Mouse (Mus musculus): ENCODE measurements around the gene Rnf166.

Rnf166 gene

GRCm38 (mm10) chr8:122436586-122437125 lies 39.2 kb downstream of the Rnf166 start:
- no peak for DNase-seq

DNA sequence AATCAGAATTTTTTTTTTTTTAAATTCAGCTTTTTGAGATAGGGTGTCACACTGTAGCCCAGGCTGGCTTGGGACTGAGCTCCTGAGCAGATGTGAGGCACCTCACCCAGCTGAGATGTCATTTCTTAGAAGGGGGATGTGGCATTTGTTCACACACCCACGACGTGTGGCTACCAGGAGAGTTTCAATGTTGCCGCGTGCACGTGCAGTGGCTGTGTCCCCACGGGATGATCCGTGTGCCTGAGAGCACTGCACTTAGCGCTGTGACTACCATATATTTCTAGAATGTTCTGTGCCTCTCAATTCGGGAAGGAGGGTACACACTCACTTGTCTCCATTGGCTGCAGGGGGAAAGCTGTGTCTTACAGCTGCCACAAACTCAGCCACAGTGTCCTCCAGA lies 39.7 kb downstream of the Rnf166 start:
- DNase-seq = no peak

- no peak for DNase-seq
Measured at GRCm38 (mm10) chr8:122435375-122435774, 40.5 kb downstream of the Rnf166 start.

DNA sequence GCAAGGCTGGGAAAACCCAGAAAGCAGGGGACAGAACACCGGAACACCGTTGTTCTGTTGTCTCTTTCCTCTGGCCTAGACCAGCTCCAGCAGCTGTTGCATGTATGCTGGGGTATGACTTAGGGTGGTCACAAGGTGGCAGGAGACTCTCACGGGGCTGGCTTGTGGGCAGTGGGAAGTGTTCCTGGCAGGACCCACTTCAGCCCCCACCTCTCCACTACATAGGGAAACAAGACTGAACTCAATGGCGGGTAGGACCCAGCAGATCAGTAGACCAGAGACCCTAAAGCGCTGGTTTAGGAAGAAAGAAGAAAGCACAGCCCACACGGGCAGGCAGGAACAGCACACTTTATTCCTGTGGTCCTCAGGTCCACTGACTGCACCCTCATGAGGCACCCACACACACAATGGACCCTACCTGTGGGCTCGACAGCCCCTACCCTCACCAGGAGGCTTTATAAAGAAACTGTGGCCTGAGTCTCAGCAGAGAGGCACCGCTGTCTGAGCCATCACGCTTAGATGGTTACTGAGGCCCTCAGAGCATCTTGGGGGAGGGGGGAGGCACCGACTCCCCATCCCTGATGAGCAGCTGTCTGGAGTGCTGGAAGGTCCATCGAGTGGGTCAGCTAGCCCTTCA lies 42.5 kb downstream of the Rnf166 start:
- DNase-seq = no peak

GRCm38 (mm10) chr8:122432443-122433268 lies 43.2 kb downstream of the Rnf166 start, which contains the start of gene Cyba:
Gene Cyba, minus strand, starts transcription at chr8:122432930.
- DNase-seq = peak; percentile 85 to 92

DNA sequence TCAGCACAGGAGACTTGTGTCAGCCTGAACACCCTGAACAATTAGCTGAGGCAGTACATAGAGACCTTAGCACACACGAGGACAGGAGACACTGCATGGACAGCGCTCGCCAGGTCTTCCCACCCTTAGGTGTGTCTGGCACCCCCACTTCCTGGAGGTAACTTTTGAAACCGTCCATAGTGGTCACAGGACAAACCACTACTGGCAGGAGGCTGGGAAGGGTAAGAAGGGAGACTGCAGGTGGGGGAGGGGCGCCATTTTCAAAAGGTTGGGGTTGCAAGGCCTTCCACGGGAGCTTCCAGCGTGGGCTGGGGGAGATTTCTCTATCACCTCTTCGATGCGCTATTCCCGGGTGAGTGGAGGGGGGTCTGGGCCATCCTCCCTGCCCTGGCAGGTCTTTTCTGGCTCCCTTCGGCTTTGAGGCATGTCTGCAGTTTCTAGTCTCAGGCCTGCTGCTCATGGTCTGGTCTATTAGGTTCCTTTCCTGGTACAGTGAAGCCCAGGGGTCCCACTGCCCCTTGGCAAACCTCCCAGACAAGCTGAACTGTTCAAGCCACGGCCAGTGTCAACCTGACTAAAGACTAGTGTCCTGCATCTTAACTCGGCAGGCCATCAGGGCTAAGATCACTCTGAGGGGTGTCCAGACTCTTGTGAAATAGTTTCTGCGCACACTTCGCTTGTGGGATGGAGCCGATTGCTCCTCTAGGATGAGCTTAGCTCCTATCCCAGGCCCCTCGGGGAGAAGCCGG lies 44.0 kb downstream of the Rnf166 start:
- peak; percentile 67 to 78 for DNase-seq

DNA sequence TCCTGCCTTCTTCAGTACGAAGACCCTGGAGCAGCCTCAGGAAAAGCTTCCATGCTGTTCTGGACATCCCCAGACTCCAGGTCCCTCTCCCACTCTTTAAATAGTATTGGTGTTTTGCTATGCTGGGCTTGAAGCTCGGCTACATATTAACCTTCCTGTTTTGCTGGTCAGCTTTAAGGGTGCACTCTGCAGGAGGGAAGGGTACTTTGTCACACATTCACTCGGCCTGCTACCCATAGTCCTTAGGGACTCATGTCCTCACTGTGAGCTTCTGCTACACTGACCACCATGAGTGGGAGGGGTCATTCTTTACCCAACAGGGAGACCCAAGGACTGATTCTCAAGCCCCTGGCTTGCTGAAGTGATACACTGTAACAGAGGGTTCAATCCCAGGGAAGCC lies 45.2 kb downstream of the Rnf166 start:
- peak; percentile 59 to 81 for DNase-seq

GRCm38 (mm10) chr8:122430058-122430636 lies 45.7 kb downstream of the Rnf166 start:
- DNase-seq = peak in 1 of 2 experiments; percentile 70

DNA sequence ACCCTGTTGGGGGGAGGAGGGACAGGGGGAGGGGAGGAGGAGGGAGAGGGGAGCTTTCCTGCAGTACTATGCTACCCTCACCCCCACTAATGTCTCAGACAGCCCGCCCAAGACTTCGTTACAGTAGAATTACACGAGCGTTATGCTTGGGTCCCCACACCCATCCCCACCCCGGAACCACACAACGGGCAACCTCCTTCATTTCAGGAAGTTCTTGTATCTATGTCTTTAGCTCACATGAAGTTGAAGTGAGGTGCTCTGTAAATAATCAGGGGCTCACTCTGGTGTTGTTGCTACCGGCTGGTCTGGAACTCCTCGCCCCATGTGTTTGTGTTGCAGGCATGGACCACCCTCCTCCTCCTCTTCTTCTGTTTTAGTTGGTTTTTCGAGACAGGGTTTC lies 47.7 kb downstream of the Rnf166 start:
- DNase-seq = no peak

- DNase-seq = no peak
Measured at GRCm38 (mm10) chr8:122427607-122428006, 48.3 kb downstream of the Rnf166 start.

DNA sequence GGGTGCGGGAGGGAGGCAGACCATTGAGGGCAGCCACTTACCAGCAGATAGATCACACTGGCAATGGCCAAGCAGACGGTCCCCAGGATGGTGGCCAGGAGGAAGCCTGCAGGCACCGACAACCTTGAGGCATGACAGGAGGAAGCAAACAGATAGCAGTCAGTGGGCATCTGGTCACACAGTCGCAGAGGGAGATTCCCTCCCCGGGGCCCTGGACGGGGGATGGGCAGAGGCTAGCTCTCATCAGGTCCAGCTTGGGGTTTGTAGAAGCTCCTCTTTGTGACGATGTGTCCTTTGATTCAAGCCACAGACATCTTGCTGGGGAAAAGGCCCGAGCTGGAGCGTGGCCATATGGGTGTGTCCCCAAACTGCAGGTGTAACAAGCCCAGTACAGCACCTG lies 49.7 kb downstream of the Rnf166 start:
- DNase-seq = no peak

GRCm38 (mm10) chr8:122423659-122424058 lies 52.2 kb downstream of the Rnf166 start:
- DNase-seq = peak; percentile 68 to 73

DNA sequence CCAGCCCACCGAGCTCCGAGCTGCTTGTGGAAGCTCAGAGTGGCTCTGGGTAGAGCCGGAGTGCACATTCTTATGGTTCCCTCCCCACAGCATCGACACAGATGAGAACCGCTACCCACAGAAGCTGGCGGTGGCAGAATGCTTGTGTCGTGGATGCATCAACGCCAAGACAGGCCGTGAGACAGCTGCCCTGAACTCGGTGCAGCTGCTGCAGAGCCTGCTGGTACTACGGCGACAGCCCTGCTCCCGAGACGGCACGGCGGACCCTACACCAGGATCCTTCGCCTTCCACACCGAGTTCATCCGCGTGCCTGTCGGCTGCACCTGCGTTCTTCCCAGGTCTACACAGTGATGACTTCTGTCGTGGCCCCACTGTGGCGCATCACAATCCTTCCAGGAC lies 52.6 kb downstream of the Rnf166 start:
- DNase-seq = no peak

DNA sequence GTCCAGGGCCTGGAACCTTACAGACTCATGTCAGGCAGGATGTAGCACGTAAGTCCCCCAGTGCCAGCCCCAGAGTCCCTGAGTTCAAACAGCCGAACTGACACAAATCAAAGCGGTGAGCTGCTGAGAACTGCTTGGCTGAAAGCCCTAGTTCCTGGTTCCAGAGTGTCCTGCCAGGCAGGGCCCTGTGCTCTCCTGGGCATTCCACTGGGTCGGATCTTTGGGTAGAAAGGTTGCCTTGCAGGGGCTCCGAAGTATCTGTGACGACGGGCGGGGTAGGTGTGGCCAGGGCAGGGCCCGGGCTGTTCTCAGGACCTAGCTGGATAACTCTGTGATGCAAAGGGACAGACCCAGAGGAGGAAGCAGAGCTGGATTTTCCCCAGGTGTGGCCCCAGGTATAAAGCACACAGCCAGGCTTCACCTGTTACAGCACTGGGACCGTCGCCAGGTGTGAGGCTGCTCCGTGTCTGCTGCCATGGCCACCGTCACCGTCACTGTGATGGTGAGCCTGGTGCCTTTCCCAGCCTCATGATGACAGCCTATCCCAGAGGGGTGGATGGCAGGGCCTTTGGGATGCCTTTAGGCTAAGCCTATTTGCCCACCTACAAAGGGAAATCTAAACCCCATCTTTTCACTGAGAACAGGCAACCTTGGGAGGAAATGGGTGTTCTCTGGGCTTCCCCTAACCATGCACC lies 54.3 kb downstream of the Rnf166 start, which contains the start of gene Il17c:
TSS of gene Il17c (plus strand) at position 645 of the 695 bp plus-strand sequence.
- DNase-seq = peak in 1 of 2 experiments; percentile 25

GRCm38 (mm10) chr8:122419881-122420555 lies 55.8 kb downstream of the Rnf166 start:
- no peak for DNase-seq

Measured in kidney, postnatal 25 days (tissue).